Mouse (Mus musculus) right cerebral cortex, adult 18-20 months (tissue): ENCODE results near the gene Pus7l.
A peak's percentile ranks its signal among the peaks of the same experiment; 100 is the strongest.
"Not testable (repeated sequence)": the region's sequence is repeated elsewhere in the genome, so short reads cannot be mapped to it uniquely, and the experiment has no call there.

Experiments used
- DNase-seq: peaks from one replicate; pipeline ENCODE4 v3.0.0; 2022; ENCODE audit warnings: mixed read lengths

The Pus7l gene

GRCm38 (mm10) chr15:94542567-94543408, 559 bp downstream of the Pus7l start:
- no peak for DNase-seq

GRCm38 (mm10) chr15:94539296-94539695, 4.1 kb downstream of the Pus7l start:
- no peak for DNase-seq

- DNase-seq: no peak
These were observed 7.8 kb downstream of the Pus7l start for GRCm38 (mm10) chr15:94535521-94535920.

- no peak for DNase-seq
These were observed 10.4 kb downstream of the Pus7l start for GRCm38 (mm10) chr15:94532956-94533355.

- no peak for DNase-seq
These were observed 11.0 kb downstream of the Pus7l start for GRCm38 (mm10) chr15:94532306-94532705.

- DNase-seq: no peak
These were observed 12.8 kb downstream of the Pus7l start for GRCm38 (mm10) chr15:94530519-94530918.

- no peak for DNase-seq
These were observed 18.4 kb downstream of the Pus7l start for GRCm38 (mm10) chr15:94524956-94525355.

GRCm38 (mm10) chr15:94523251-94523650, 20.1 kb downstream of the Pus7l start:
- DNase-seq: no peak

- DNase-seq: no peak
These were observed 22.4 kb downstream of the Pus7l start for GRCm38 (mm10) chr15:94520959-94521358.

GRCm38 (mm10) chr15:94520205-94520900, 23.0 kb downstream of the Pus7l start:
- peak; percentile 27 for DNase-seq

GRCm38 (mm10) chr15:94517913-94518491, 25.3 kb downstream of the Pus7l start:
- no peak for DNase-seq

- DNase-seq: no peak
These were observed 39.7 kb downstream of the Pus7l start for GRCm38 (mm10) chr15:94503451-94504215.

GRCm38 (mm10) chr15:94499260-94499659, 44.1 kb downstream of the Pus7l start:
- no peak for DNase-seq

- no peak for DNase-seq
These were observed 47.4 kb downstream of the Pus7l start for GRCm38 (mm10) chr15:94495936-94496335.

- no peak for DNase-seq
These were observed 48.9 kb downstream of the Pus7l start for GRCm38 (mm10) chr15:94494445-94494844.

- DNase-seq: no peak
These were observed 53.9 kb downstream of the Pus7l start for GRCm38 (mm10) chr15:94489433-94489832.

GRCm38 (mm10) chr15:94488028-94488427, 55.3 kb downstream of the Pus7l start:
- not testable (repeated sequence) for DNase-seq

- no peak for DNase-seq
These were observed 60.8 kb downstream of the Pus7l start for GRCm38 (mm10) chr15:94482555-94482954.

- no peak for DNase-seq
These were observed 62.6 kb downstream of the Pus7l start for GRCm38 (mm10) chr15:94480792-94481191.

GRCm38 (mm10) chr15:94480248-94480647, 63.1 kb downstream of the Pus7l start:
- DNase-seq: no peak

GRCm38 (mm10) chr15:94479513-94480136, 63.7 kb downstream of the Pus7l start:
- DNase-seq: no peak

GRCm38 (mm10) chr15:94478706-94479105, 64.6 kb downstream of the Pus7l start:
- DNase-seq: no peak
